Mouse (Mus musculus): Measurements from ENCODE around the gene Pdlim4. TPM values are rescaled to one million over a fixed set of nuclear protein-coding genes. Genes with fewer than 3 reads are reported as not detected.

Gene Pdlim4
- polyA plus RNA-seq, 1 experiment from 2014 or later, result 45.3 TPM

DNA sequence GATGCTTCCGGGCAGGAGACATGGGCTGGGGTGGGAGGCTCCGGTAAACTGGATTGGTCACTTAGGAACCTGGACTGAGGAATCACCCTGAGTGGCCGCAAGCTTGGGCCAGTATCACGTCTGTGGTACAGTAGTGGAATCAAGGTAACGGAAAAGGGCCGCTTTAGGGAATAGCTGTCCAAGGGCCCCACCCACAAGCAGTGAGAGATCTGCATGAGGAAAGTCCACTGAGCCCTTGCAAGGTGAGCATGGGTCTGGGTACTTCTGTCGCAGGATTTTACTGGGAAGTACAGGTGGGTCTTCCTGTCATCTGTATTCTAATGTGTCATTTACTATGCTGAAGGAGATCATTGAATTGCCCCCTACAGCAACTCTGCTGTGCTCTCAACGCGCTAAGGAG lies 32.9 kb upstream of the Pdlim4 start:
- Histone ChIP-seq H3K4me2 (ENCODE audit: low read depth, low read length, severe bottlenecking) (no peak overlapping the region), H3K9ac (ENCODE audit: low read length) (peak overlapping the region; percentile 67; the same call in 1 of the 2 replicates), H3K27me3 (ENCODE audit: control insufficient read depth, insufficient read depth, low read length) (peaks cover 3% of the 10 kb centered on the region), H3K27ac (ENCODE audit: low read depth, low read length) (no peak overlapping the region), H3K4me1 (replicated peaks; ENCODE audit: control insufficient read depth, insufficient read depth, low read length) (peaks cover 6% of the 10 kb centered on the region; the same call in 1 of the 2 replicates), H3K9me3 (ENCODE audit: control insufficient read depth, low read length) (no peaks in the 10 kb centered on the region), H3K36me3 (ENCODE audit: control insufficient read depth, insufficient read depth, low read length) (no peaks in the 10 kb centered on the region), H3K4me3 (ENCODE audit: low read depth, low read length) (no peak overlapping the region)
- 72% methylated on average over 9 of the region's 9 CpGs for WGBS
- no peak for DNase-seq (ENCODE audit: low spot score)
- ATAC-seq (replicated peaks; ENCODE audit: low FRiP score), result no peak

DNA sequence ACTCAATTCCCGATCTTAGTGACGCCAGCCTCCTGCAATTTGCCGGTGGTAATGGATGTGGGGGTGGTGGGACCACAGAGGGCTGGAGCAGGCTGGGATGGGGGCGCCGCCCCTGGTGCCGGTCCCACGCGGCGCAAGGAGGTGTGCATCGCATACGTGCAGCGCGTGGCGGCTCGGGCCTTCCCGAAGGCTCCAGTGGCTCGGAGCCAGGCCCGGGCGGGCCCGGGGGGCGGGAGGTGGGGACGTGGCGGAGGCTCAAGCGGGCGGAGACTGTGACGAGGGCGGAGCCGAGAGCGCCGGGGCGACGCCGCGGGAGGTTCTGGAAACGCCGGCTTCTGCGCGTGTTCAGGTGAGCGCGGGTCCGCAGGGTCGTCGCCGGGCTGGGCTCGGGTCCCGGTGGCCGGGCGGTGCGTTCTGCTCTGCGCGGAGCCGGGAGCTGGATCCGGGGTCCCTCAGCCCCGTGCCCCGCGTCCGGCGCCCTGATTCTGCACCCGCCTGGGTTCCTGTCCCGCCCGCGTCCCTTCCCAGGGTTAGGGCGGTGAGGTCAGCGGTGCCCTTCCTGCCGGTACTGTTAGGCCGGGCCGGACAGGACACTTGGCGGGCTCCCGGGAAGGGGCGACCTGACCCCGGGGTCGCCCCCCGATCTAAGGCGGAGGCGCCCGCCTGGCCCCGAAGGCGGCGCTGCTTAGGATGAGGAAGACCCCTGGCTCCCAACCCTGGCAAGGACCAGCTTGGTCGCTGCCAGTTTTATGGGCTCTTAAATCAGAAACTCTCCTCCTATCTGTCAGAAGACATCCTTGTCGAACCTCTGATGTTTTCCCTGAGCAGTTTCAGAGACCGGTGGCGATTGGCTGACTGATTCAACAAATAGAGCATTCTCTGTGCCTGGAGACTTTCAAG lies 32.1 kb upstream of the Pdlim4 start:
- H3K27me3 ChIP-seq (ENCODE audit: control insufficient read depth, insufficient read depth, low read length), result peaks cover 3% of the 10 kb centered on the region
- ATAC-seq (replicated peaks; ENCODE audit: low FRiP score) (peak; percentile 82), DNase-seq (ENCODE audit: low spot score) (peak; percentile 87)
- H3K4me1 ChIP-seq (replicated peaks; ENCODE audit: control insufficient read depth, insufficient read depth, low read length), result peaks cover 6% of the 10 kb centered on the region; the same call in 1 of the 2 replicates
- H3K36me3 ChIP-seq (ENCODE audit: control insufficient read depth, insufficient read depth, low read length), result no peaks in the 10 kb centered on the region
- peak overlapping the region; percentile 57 for H3K4me3 ChIP-seq (ENCODE audit: low read depth, low read length)
- no peak overlapping the region for H3K27ac ChIP-seq (ENCODE audit: low read depth, low read length)
- under 1% methylated on average over 57 of the region's 83 CpGs for WGBS
- H3K9ac ChIP-seq (ENCODE audit: low read length), result peak overlapping the region; percentile 67
- no peaks in the 10 kb centered on the region for H3K9me3 ChIP-seq (ENCODE audit: control insufficient read depth, low read length)
- H3K4me2 ChIP-seq (ENCODE audit: low read depth, low read length, severe bottlenecking), result peak overlapping the region; percentile 99

DNA sequence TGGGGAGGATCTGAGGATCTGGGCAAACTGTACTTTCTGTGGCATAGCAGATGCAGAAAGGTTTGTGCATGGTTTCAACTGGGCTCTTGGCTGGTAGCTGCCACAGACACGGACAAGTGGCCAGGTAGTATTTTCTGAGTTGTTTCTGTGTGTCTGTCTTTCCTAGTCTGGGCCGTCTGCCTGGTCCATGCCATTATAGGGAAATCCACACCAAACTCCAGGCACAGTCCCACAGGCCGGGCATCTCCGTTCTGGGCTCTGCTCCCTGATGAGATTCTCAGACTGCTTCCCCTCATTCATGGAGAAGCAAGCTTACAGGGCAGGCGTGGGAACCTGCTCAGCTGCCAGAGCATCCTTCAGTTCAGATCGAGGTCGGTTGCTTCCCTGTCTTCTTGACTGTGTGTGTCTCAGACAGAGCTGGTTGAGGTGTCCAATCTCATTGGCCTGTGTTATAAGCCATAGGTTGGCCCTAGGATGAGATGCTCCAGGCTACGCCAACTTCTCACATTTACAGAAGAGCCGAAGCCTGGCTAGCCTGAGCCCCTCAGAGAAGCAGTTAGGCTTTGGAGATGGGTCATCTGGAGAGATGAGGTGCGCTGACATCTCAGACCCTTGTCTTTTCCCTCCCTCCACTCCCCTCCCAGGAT lies 31.4 kb upstream of the Pdlim4 start, which contains the start of gene P4ha2:
TSS of gene P4ha2 (plus strand) at position 51 of the 647 bp plus-strand sequence.
- DNase-seq (ENCODE audit: low spot score), result no peak
- H3K4me1 ChIP-seq (replicated peaks; ENCODE audit: control insufficient read depth, insufficient read depth, low read length), result peaks cover 6% of the 10 kb centered on the region; the same call in 1 of the 2 replicates
- H3K27me3 ChIP-seq (ENCODE audit: control insufficient read depth, insufficient read depth, low read length), result peaks cover 3% of the 10 kb centered on the region
- H3K36me3 ChIP-seq (ENCODE audit: control insufficient read depth, insufficient read depth, low read length), result no peaks in the 10 kb centered on the region
- peak; percentile 15 for ATAC-seq (replicated peaks; ENCODE audit: low FRiP score)
- H3K4me2 ChIP-seq (ENCODE audit: low read depth, low read length, severe bottlenecking), result peak within 1 kb of the TSS; percentile 99
- peak within 1 kb of the TSS; percentile 57 for H3K4me3 ChIP-seq (ENCODE audit: low read depth, low read length)
- H3K9me3 ChIP-seq (ENCODE audit: control insufficient read depth, low read length), result no peaks in the 10 kb centered on the region
- WGBS, result 50% methylated on average over 10 of the region's 10 CpGs
- no peak within 1 kb of the TSS for H3K27ac ChIP-seq (ENCODE audit: low read depth, low read length)
- peak within 1 kb of the TSS; percentile 67 for H3K9ac ChIP-seq (ENCODE audit: low read length)

DNA sequence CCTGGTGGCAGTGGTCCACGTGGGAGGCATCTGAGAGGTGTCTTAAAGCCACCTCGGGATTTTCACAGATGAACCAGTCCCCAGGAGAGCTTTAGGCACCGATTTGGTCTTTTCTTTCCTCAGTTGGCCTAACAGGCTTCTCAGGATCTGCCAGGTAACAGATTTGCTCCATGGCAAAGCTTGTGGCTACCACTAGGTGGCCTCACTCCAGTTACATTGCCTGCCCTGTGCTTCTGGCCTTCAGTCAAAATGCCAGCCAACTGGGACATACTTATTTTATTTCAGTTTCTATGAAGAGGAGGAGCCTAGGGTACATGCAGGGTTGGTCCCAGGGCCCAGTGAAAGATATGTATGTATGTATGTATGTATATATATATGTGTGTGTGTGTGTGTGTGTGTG lies 24.2 kb upstream of the Pdlim4 start:
- DNase-seq (ENCODE audit: low spot score) (no peak), ATAC-seq (replicated peaks; ENCODE audit: low FRiP score) (no peak)
- H3K9ac ChIP-seq (ENCODE audit: low read length), result no peak overlapping the region
- H3K4me2 ChIP-seq (ENCODE audit: low read depth, low read length, severe bottlenecking), result no peak overlapping the region
- no peaks in the 10 kb centered on the region for H3K27me3 ChIP-seq (ENCODE audit: control insufficient read depth, insufficient read depth, low read length)
- 6% methylated on average over 3 of the region's 3 CpGs for WGBS
- H3K36me3 ChIP-seq (ENCODE audit: control insufficient read depth, insufficient read depth, low read length), result no peaks in the 10 kb centered on the region
- no peaks in the 10 kb centered on the region for H3K4me1 ChIP-seq (replicated peaks; ENCODE audit: control insufficient read depth, insufficient read depth, low read length)
- H3K9me3 ChIP-seq (ENCODE audit: control insufficient read depth, low read length), result no peaks in the 10 kb centered on the region
- H3K4me3 ChIP-seq (ENCODE audit: low read depth, low read length), result no peak overlapping the region
- no peak overlapping the region for H3K27ac ChIP-seq (ENCODE audit: low read depth, low read length)

DNA sequence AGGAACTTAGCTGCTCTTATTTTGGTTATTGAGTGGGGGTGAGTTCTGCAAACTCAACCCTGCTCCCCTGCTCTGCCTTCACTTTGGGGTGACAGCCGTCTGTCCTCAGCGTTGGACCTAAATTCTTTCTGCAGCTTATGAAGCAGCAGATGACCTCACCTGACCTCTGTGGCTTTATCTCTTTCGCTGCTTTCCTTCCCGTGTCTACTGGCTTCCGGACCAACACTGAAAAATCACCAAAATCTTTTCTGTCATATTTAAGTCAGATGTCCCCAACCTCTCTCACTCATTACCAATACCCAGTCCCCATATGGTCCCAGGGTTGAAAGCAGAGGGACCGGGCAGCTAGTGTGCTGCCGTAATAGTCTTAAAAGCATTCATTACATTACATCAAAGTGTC lies 23.4 kb upstream of the Pdlim4 start:
- no peak overlapping the region for H3K4me3 ChIP-seq (ENCODE audit: low read depth, low read length)
- no peaks in the 10 kb centered on the region for H3K9me3 ChIP-seq (ENCODE audit: control insufficient read depth, low read length)
- no peaks in the 10 kb centered on the region for H3K36me3 ChIP-seq (ENCODE audit: control insufficient read depth, insufficient read depth, low read length)
- no peak for DNase-seq (ENCODE audit: low spot score)
- H3K27me3 ChIP-seq (ENCODE audit: control insufficient read depth, insufficient read depth, low read length), result no peaks in the 10 kb centered on the region
- H3K27ac ChIP-seq (ENCODE audit: low read depth, low read length), result no peak overlapping the region
- no peaks in the 10 kb centered on the region for H3K4me1 ChIP-seq (replicated peaks; ENCODE audit: control insufficient read depth, insufficient read depth, low read length)
- no peak overlapping the region for H3K9ac ChIP-seq (ENCODE audit: low read length)
- ATAC-seq (replicated peaks; ENCODE audit: low FRiP score), result no peak
- no peak overlapping the region for H3K4me2 ChIP-seq (ENCODE audit: low read depth, low read length, severe bottlenecking)
- 71% methylated on average over 7 of the region's 7 CpGs for WGBS

DNA sequence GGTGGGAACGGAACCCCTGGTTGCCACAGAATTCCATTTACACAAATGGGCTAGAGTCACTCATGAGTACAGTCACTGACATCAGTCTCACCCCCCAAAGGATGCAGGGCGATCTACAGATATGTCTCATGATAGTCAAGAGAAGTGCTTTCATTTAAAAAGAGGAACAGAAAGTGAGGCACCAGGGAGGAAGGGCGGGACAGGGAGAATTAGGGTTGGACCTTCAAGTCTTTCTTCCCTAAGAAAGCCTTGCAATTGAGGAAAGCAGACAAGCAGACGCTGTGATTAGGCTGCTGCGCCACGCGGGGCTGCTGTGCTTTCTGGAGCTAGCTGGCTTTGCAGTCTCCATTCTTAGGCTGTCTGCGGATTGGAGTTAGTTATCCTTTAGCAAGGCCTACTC lies 22.9 kb upstream of the Pdlim4 start:
- Histone ChIP-seq H3K4me3 (ENCODE audit: low read depth, low read length) (no peak overlapping the region), H3K9ac (ENCODE audit: low read length) (no peak overlapping the region), H3K27ac (ENCODE audit: low read depth, low read length) (no peak overlapping the region), H3K4me2 (ENCODE audit: low read depth, low read length, severe bottlenecking) (no peak overlapping the region), H3K27me3 (ENCODE audit: control insufficient read depth, insufficient read depth, low read length) (no peaks in the 10 kb centered on the region), H3K4me1 (replicated peaks; ENCODE audit: control insufficient read depth, insufficient read depth, low read length) (no peaks in the 10 kb centered on the region), H3K9me3 (ENCODE audit: control insufficient read depth, low read length) (no peaks in the 10 kb centered on the region), H3K36me3 (ENCODE audit: control insufficient read depth, insufficient read depth, low read length) (no peaks in the 10 kb centered on the region)
- ATAC-seq (replicated peaks; ENCODE audit: low FRiP score) (no peak), DNase-seq (ENCODE audit: low spot score) (no peak)
- WGBS, result 62% methylated on average over 8 of the region's 8 CpGs

DNA sequence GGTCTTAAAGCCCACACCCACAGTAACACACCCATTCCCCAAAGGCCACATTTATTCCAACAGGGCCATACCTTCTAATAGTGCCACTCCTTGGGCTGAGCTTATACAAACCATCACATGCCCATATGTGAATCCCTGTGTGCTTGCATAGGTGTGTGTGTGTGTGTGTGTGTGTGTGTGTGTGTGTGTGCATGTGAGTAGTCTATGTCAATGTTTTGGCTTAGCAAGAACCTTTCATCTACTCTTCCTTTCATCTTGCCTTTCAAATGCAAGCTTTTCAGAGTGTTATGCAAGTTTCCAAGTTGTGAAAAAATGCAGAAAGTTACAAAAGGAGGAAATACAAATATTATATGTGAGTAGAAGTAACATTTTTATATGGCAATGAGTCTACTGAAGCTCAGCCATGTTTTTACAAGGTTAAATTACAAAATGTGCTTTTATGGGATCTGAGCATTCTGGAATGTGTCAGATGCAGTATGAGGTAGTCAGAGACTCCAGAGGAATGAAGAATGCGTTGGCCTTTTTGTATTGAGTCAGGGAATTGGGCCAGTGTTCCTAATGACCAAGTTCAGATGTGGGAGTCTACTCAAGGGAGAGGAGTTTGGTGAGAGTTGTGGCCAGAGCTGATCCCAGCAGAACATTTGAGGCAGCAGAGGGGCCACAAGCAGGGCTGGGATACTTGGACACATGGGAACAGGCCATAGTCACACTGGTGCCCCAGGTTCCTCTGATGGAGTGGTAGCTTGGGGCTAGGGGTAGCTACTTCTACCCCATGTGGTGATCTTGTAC lies 21.5 kb upstream of the Pdlim4 start:
- H3K4me2 ChIP-seq (ENCODE audit: low read depth, low read length, severe bottlenecking), result no peak overlapping the region
- no peaks in the 10 kb centered on the region for H3K9me3 ChIP-seq (ENCODE audit: control insufficient read depth, low read length)
- no peak overlapping the region for H3K4me3 ChIP-seq (ENCODE audit: low read depth, low read length)
- H3K27me3 ChIP-seq (ENCODE audit: control insufficient read depth, insufficient read depth, low read length), result no peaks in the 10 kb centered on the region
- DNase-seq (ENCODE audit: low spot score), result no peak
- ATAC-seq (replicated peaks; ENCODE audit: low FRiP score), result no peak
- 86% methylated on average over 1 of the region's 1 CpGs for WGBS
- H3K27ac ChIP-seq (ENCODE audit: low read depth, low read length), result no peak overlapping the region
- H3K9ac ChIP-seq (ENCODE audit: low read length), result no peak overlapping the region
- H3K36me3 ChIP-seq (ENCODE audit: control insufficient read depth, insufficient read depth, low read length), result no peaks in the 10 kb centered on the region
- no peaks in the 10 kb centered on the region for H3K4me1 ChIP-seq (replicated peaks; ENCODE audit: control insufficient read depth, insufficient read depth, low read length)

DNA sequence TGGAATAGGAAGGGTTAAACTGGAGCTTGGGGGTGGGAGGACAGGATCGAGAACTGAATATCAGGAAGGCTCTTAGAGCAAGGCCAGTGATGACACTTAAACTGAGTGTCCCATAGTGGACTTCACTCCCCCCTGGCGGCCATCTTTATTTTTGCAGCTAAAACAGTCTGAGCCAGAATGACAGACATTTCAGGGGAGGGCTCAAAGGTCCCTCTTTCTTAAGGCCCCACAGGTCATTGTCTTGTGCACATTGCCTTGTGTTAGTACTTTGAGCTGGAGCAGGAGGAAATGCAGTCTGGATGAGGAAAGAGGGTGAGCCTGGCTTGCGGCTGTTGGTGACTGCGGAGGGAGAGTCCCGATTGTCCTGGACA lies 20.1 kb upstream of the Pdlim4 start:
- DNase-seq (ENCODE audit: low spot score), result peak; percentile 82
- Histone ChIP-seq H3K4me2 (ENCODE audit: low read depth, low read length, severe bottlenecking) (no peak overlapping the region), H3K4me3 (ENCODE audit: low read depth, low read length) (no peak overlapping the region), H3K36me3 (ENCODE audit: control insufficient read depth, insufficient read depth, low read length) (no peaks in the 10 kb centered on the region), H3K9me3 (ENCODE audit: control insufficient read depth, low read length) (no peaks in the 10 kb centered on the region), H3K27me3 (ENCODE audit: control insufficient read depth, insufficient read depth, low read length) (no peaks in the 10 kb centered on the region), H3K9ac (ENCODE audit: low read length) (no peak overlapping the region), H3K4me1 (replicated peaks; ENCODE audit: control insufficient read depth, insufficient read depth, low read length) (no peaks in the 10 kb centered on the region), H3K27ac (ENCODE audit: low read depth, low read length) (no peak overlapping the region)
- 57% methylated on average over 5 of the region's 5 CpGs for WGBS
- peak; percentile 30; the same call in 1 of the 2 replicates for ATAC-seq (replicated peaks; ENCODE audit: low FRiP score)

All from forebrain, embryonic 11.5 days (tissue).